Mouse (Mus musculus): ENCODE results near the gene Olfr1411. TPM values are rescaled to one million over a fixed set of nuclear protein-coding genes. Genes with fewer than 3 reads are reported as not detected.

Olfr1411 gene
- polyA plus RNA-seq, 1 experiment from 2014 or later, result not detected

GRCm38 (mm10) chr1:92614516-92614915 is 20.3 kb downstream of the Olfr1411 start:
- no peak overlapping the region for H3K27ac ChIP-seq (ENCODE audit: low read depth, low read length)
- no peaks in the 10 kb centered on the region for H3K36me3 ChIP-seq (ENCODE audit: control insufficient read depth, insufficient read depth, low read length)
- H3K4me3 ChIP-seq (ENCODE audit: low read depth, low read length), result no peak overlapping the region
- no peak for DNase-seq (ENCODE audit: low spot score)
- ATAC-seq (replicated peaks; ENCODE audit: low FRiP score), result no peak
- H3K27me3 ChIP-seq (ENCODE audit: control insufficient read depth, insufficient read depth, low read length), result no peaks in the 10 kb centered on the region
- no peak overlapping the region for H3K9ac ChIP-seq (ENCODE audit: low read length)
- no peak overlapping the region for H3K4me2 ChIP-seq (ENCODE audit: low read depth, low read length, severe bottlenecking)
- no peaks in the 10 kb centered on the region for H3K9me3 ChIP-seq (ENCODE audit: control insufficient read depth, low read length)
- no peaks in the 10 kb centered on the region for H3K4me1 ChIP-seq (replicated peaks; ENCODE audit: control insufficient read depth, insufficient read depth, low read length)
- 18% methylated on average over 1 of the region's 1 CpGs for WGBS

- H3K36me3 ChIP-seq (ENCODE audit: control insufficient read depth, insufficient read depth, low read length), result no peaks in the 10 kb centered on the region
- WGBS, result 87% methylated on average over 1 of the region's 1 CpGs
- H3K27ac ChIP-seq (ENCODE audit: low read depth, low read length), result no peak overlapping the region
- no peak overlapping the region for H3K4me3 ChIP-seq (ENCODE audit: low read depth, low read length)
- no peak overlapping the region for H3K4me2 ChIP-seq (ENCODE audit: low read depth, low read length, severe bottlenecking)
- DNase-seq (ENCODE audit: low spot score), result no peak
- no peaks in the 10 kb centered on the region for H3K27me3 ChIP-seq (ENCODE audit: control insufficient read depth, insufficient read depth, low read length)
- no peak for ATAC-seq (replicated peaks; ENCODE audit: low FRiP score)
- no peaks in the 10 kb centered on the region for H3K4me1 ChIP-seq (replicated peaks; ENCODE audit: control insufficient read depth, insufficient read depth, low read length)
- H3K9me3 ChIP-seq (ENCODE audit: control insufficient read depth, low read length), result no peaks in the 10 kb centered on the region
- H3K9ac ChIP-seq (ENCODE audit: low read length), result no peak overlapping the region
Observed at GRCm38 (mm10) chr1:92616046-92616445, 21.8 kb downstream of the Olfr1411 start.

GRCm38 (mm10) chr1:92617488-92617887 is 23.3 kb downstream of the Olfr1411 start, which contains the start of gene Olfr12:
Gene Olfr12 (plus strand): TSS chr1:92617788.
- ATAC-seq (replicated peaks; ENCODE audit: low FRiP score) (no peak), DNase-seq (ENCODE audit: low spot score) (no peak)
- no peaks in the 10 kb centered on the region for H3K9me3 ChIP-seq (ENCODE audit: control insufficient read depth, low read length)
- H3K27me3 ChIP-seq (ENCODE audit: control insufficient read depth, insufficient read depth, low read length), result no peaks in the 10 kb centered on the region
- 61% methylated on average over 2 of the region's 2 CpGs for WGBS
- no peak within 1 kb of the TSS for H3K9ac ChIP-seq (ENCODE audit: low read length)
- no peak within 1 kb of the TSS for H3K4me2 ChIP-seq (ENCODE audit: low read depth, low read length, severe bottlenecking)
- H3K4me3 ChIP-seq (ENCODE audit: low read depth, low read length), result no peak within 1 kb of the TSS
- H3K4me1 ChIP-seq (replicated peaks; ENCODE audit: control insufficient read depth, insufficient read depth, low read length), result no peaks in the 10 kb centered on the region
- no peaks in the 10 kb centered on the region for H3K36me3 ChIP-seq (ENCODE audit: control insufficient read depth, insufficient read depth, low read length)
- no peak within 1 kb of the TSS for H3K27ac ChIP-seq (ENCODE audit: low read depth, low read length)

GRCm38 (mm10) chr1:92618360-92618759 is 24.1 kb downstream of the Olfr1411 start:
- H3K9ac ChIP-seq (ENCODE audit: low read length), result no peak overlapping the region
- no peak overlapping the region for H3K27ac ChIP-seq (ENCODE audit: low read depth, low read length)
- ATAC-seq (replicated peaks; ENCODE audit: low FRiP score) (no peak), DNase-seq (ENCODE audit: low spot score) (no peak)
- H3K27me3 ChIP-seq (ENCODE audit: control insufficient read depth, insufficient read depth, low read length), result no peaks in the 10 kb centered on the region
- 78% methylated on average over 4 of the region's 4 CpGs for WGBS
- H3K4me2 ChIP-seq (ENCODE audit: low read depth, low read length, severe bottlenecking), result no peak overlapping the region
- H3K36me3 ChIP-seq (ENCODE audit: control insufficient read depth, insufficient read depth, low read length), result no peaks in the 10 kb centered on the region
- H3K9me3 ChIP-seq (ENCODE audit: control insufficient read depth, low read length), result no peaks in the 10 kb centered on the region
- no peak overlapping the region for H3K4me3 ChIP-seq (ENCODE audit: low read depth, low read length)
- no peaks in the 10 kb centered on the region for H3K4me1 ChIP-seq (replicated peaks; ENCODE audit: control insufficient read depth, insufficient read depth, low read length)

- no peak for DNase-seq (ENCODE audit: low spot score)
Observed at GRCm38 (mm10) chr1:92628227-92628626, 34.0 kb downstream of the Olfr1411 start.

GRCm38 (mm10) chr1:92632196-92632595 is 38.0 kb downstream of the Olfr1411 start:
- ATAC-seq (replicated peaks; ENCODE audit: low FRiP score) (no peak), DNase-seq (ENCODE audit: low spot score) (peak; percentile 41)
- WGBS, result 64% methylated on average over 5 of the region's 5 CpGs
- no peak overlapping the region for H3K4me2 ChIP-seq (ENCODE audit: low read depth, low read length, severe bottlenecking)
- H3K9me3 ChIP-seq (ENCODE audit: control insufficient read depth, low read length), result no peaks in the 10 kb centered on the region
- H3K36me3 ChIP-seq (ENCODE audit: control insufficient read depth, insufficient read depth, low read length), result peaks cover 4% of the 10 kb centered on the region; the same call in 1 of the 2 replicates
- H3K4me3 ChIP-seq (ENCODE audit: low read depth, low read length), result no peak overlapping the region
- H3K4me1 ChIP-seq (replicated peaks; ENCODE audit: control insufficient read depth, insufficient read depth, low read length), result 0 out of 2 replicates have a peak, but pooled peaks cover 2% of the 10 kb centered on the region
- no peak overlapping the region for H3K27ac ChIP-seq (ENCODE audit: low read depth, low read length)
- no peaks in the 10 kb centered on the region for H3K27me3 ChIP-seq (ENCODE audit: control insufficient read depth, insufficient read depth, low read length)
- no peak overlapping the region for H3K9ac ChIP-seq (ENCODE audit: low read length)

More at GRCm38 (mm10) chr1:92628227-92628626, 34.0 kb downstream of the Olfr1411 start:
- 87% methylated on average over 4 of the region's 4 CpGs for WGBS
- Histone ChIP-seq H3K36me3 (ENCODE audit: control insufficient read depth, insufficient read depth, low read length) (no peaks in the 10 kb centered on the region), H3K9me3 (ENCODE audit: control insufficient read depth, low read length) (no peaks in the 10 kb centered on the region), H3K4me2 (ENCODE audit: low read depth, low read length, severe bottlenecking) (no peak overlapping the region), H3K27me3 (ENCODE audit: control insufficient read depth, insufficient read depth, low read length) (no peaks in the 10 kb centered on the region), H3K27ac (ENCODE audit: low read depth, low read length) (no peak overlapping the region), H3K9ac (ENCODE audit: low read length) (no peak overlapping the region), H3K4me1 (replicated peaks; ENCODE audit: control insufficient read depth, insufficient read depth, low read length) (no peaks in the 10 kb centered on the region), H3K4me3 (ENCODE audit: low read depth, low read length) (no peak overlapping the region)
- no peak for ATAC-seq (replicated peaks; ENCODE audit: low FRiP score)

GRCm38 (mm10) chr1:92632948-92633347 is 38.7 kb downstream of the Olfr1411 start:
- Histone ChIP-seq H3K36me3 (ENCODE audit: control insufficient read depth, insufficient read depth, low read length) (peaks cover 4% of the 10 kb centered on the region; the same call in 1 of the 2 replicates), H3K4me3 (ENCODE audit: low read depth, low read length) (no peak overlapping the region), H3K9ac (ENCODE audit: low read length) (no peak overlapping the region), H3K9me3 (ENCODE audit: control insufficient read depth, low read length) (no peaks in the 10 kb centered on the region), H3K27ac (ENCODE audit: low read depth, low read length) (no peak overlapping the region), H3K27me3 (ENCODE audit: control insufficient read depth, insufficient read depth, low read length) (no peaks in the 10 kb centered on the region), H3K4me2 (ENCODE audit: low read depth, low read length, severe bottlenecking) (no peak overlapping the region), H3K4me1 (replicated peaks; ENCODE audit: control insufficient read depth, insufficient read depth, low read length) (0 out of 2 replicates have a peak, but pooled peaks cover 2% of the 10 kb centered on the region)
- WGBS, result 72% methylated on average over 6 of the region's 6 CpGs
- ATAC-seq (replicated peaks; ENCODE audit: low FRiP score), result no peak
- peak; percentile 42 for DNase-seq (ENCODE audit: low spot score)

- no peaks in the 10 kb centered on the region for H3K9me3 ChIP-seq (ENCODE audit: control insufficient read depth, low read length)
- peaks cover 4% of the 10 kb centered on the region; the same call in 1 of the 2 replicates for H3K36me3 ChIP-seq (ENCODE audit: control insufficient read depth, insufficient read depth, low read length)
- H3K4me3 ChIP-seq (ENCODE audit: low read depth, low read length), result no peak overlapping the region
- H3K27ac ChIP-seq (ENCODE audit: low read depth, low read length), result no peak overlapping the region
- WGBS, result 87% methylated on average over 8 of the region's 8 CpGs
- H3K9ac ChIP-seq (ENCODE audit: low read length), result no peak overlapping the region
- no peak for DNase-seq (ENCODE audit: low spot score)
- no peaks in the 10 kb centered on the region for H3K27me3 ChIP-seq (ENCODE audit: control insufficient read depth, insufficient read depth, low read length)
- 0 out of 2 replicates have a peak, but pooled peaks cover 2% of the 10 kb centered on the region for H3K4me1 ChIP-seq (replicated peaks; ENCODE audit: control insufficient read depth, insufficient read depth, low read length)
- no peak overlapping the region for H3K4me2 ChIP-seq (ENCODE audit: low read depth, low read length, severe bottlenecking)
- ATAC-seq (replicated peaks; ENCODE audit: low FRiP score), result no peak
Observed at GRCm38 (mm10) chr1:92633726-92634125, 39.5 kb downstream of the Olfr1411 start.

- H3K9ac ChIP-seq (ENCODE audit: low read length), result no peak overlapping the region
- no peaks in the 10 kb centered on the region for H3K9me3 ChIP-seq (ENCODE audit: control insufficient read depth, low read length)
- H3K27ac ChIP-seq (ENCODE audit: low read depth, low read length), result no peak overlapping the region
- H3K27me3 ChIP-seq (ENCODE audit: control insufficient read depth, insufficient read depth, low read length), result no peaks in the 10 kb centered on the region
- H3K4me2 ChIP-seq (ENCODE audit: low read depth, low read length, severe bottlenecking), result no peak overlapping the region
- 0 out of 2 replicates have a peak, but pooled peaks cover 2% of the 10 kb centered on the region for H3K4me1 ChIP-seq (replicated peaks; ENCODE audit: control insufficient read depth, insufficient read depth, low read length)
- no peak overlapping the region for H3K4me3 ChIP-seq (ENCODE audit: low read depth, low read length)
- DNase-seq (ENCODE audit: low spot score), result peak; percentile 39
- 81% methylated on average over 1 of the region's 1 CpGs for WGBS
- peaks cover 4% of the 10 kb centered on the region; the same call in 1 of the 2 replicates for H3K36me3 ChIP-seq (ENCODE audit: control insufficient read depth, insufficient read depth, low read length)
- ATAC-seq (replicated peaks; ENCODE audit: low FRiP score), result no peak
Observed at GRCm38 (mm10) chr1:92634569-92634968, 40.4 kb downstream of the Olfr1411 start.

Measured in forebrain, embryonic 11.5 days (tissue).